Mouse (Mus musculus) hindbrain, embryonic 10.5 days (tissue): Measurements from ENCODE around the gene Nrarp. TPM values are rescaled to one million over a fixed set of nuclear protein-coding genes. Genes with fewer than 3 reads are reported as not detected.

Source experiments
- DNase-seq: peaks from one replicate; pipeline ENCODE4 v3.0.0-alpha.2; 2017; ENCODE audit warnings: low spot score
- H3K27ac ChIP-seq: fragments of 300-500 bp; sonication (generic); 2 replicates; pipeline ENCODE4 v1.5.1; 2016; ENCODE audit warnings: mild to moderate bottlenecking, moderate library complexity
- H3K27me3 ChIP-seq: fragments of 300-500 bp; sonication (generic); 2 replicates; pipeline ENCODE4 v1.6.1; 2016; ENCODE audit warnings: mild to moderate bottlenecking; ENCODE audit not compliant: poor library complexity, insufficient read depth, severe bottlenecking
- H3K36me3 ChIP-seq: fragments of 300-500 bp; sonication (generic); 2 replicates; pipeline ENCODE4 v1.6.1; 2016; ENCODE audit warnings: mild to moderate bottlenecking, moderate library complexity
- H3K4me1 ChIP-seq: fragments of 300-500 bp; sonication (generic); replicated peaks from 2 replicates; pipeline ENCODE4 v1.6.1; 2016; ENCODE audit warnings: mild to moderate bottlenecking
- H3K4me3 ChIP-seq: fragments of 300-500 bp; sonication (generic); 2 replicates; pipeline ENCODE4 v1.5.1; 2016; ENCODE audit warnings: mild to moderate bottlenecking, moderate library complexity
- H3K9me3 ChIP-seq: fragments of 300-500 bp; sonication (generic); 2 replicates; pipeline ENCODE4 v1.6.1; 2016; ENCODE audit warnings: mild to moderate bottlenecking, moderate library complexity
- WGBS: fragments of 180-500 bp; shearing (Covaris S2); methylation state at CpG from one replicate; pipeline ENCODE4 v1.1.7; 2016; 5-methylcytosine and 5-hydroxymethylcytosine counted together
- polyA plus RNA-seq: library from polyadenylated mRNA; unstranded; fragments of >200 nt; fragmentation: Nextera tagmentation; extraction: Ambion mirVana; gene quantifications from 2 replicates; pipeline ENCODE4 v1.2.1, GENCODE M21; 2016

Nrarp gene
- polyA plus RNA-seq, 1 experiment from 2014 or later, result 108 TPM

DNA sequence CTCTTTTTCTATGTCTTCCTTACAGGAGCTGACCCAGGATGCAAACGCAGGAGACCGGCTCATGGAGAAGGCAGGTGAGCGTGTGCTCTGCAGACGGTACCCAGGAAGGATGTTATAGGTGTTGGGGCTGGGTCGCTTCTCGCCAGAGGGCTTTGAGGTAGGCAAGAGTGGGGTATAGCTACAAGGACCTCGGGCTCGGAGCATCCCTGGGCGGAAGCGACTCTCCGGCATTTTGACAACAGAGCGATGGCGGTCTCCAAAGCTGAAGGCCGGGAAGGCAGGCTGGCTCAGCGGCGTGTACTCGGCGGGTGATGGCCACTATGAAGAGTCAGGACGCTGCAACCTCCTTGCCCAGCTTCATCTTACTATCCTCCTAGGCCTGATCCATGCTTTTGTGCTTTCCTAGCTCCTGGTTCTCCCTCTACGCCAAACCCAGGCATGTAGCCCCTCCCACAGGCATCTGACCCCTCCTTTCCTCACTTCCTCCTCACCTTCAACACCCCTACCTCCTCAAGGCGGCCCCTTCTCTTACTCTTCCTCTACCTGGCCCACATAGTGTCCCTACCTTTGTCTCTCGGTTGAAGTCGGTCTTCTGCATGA lies 32.8 kb downstream of the Nrarp start:
- 70% methylated on average over 23 of the region's 23 CpGs for WGBS
- Histone ChIP-seq H3K36me3 (peaks cover 9% of the 10 kb centered on the region), H3K27me3 (peaks cover 18% of the 10 kb centered on the region; the same call in 1 of the 2 replicates), H3K4me3 (no peak overlapping the region), H3K9me3 (no peaks in the 10 kb centered on the region), H3K4me1 (peaks cover 28% of the 10 kb centered on the region), H3K27ac (no peak overlapping the region)
- DNase-seq, result no peak

DNA sequence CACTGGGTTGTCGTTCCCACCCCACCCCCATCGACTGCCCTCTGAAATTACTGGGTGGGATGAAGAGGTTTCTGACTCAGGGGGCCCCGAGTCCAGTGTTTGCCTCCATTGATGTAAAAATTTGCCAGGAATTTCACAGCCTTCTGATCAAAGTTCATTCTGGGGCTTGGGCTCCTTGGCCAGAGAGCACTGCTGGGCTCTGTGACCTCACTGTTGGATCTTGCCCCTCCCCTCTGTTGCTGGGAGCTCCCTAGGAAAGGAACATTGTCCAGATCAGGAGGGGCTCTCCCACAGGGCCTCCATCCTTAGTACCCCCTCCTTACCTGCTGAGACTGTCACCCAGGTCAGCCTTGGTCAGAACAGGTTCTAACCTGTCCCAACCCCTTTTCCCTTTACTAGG lies 33.9 kb downstream of the Nrarp start, which contains the start of gene Stpg3:
Gene Stpg3, minus strand, starts transcription at position 194 of the 400 bp plus-strand sequence.
- Histone ChIP-seq H3K27ac (no peak within 1 kb of the TSS), H3K4me1 (peaks cover 32% of the 10 kb centered on the region), H3K9me3 (no peaks in the 10 kb centered on the region), H3K27me3 (peaks cover 18% of the 10 kb centered on the region; the same call in 1 of the 2 replicates), H3K36me3 (no peaks in the 10 kb centered on the region), H3K4me3 (no peak within 1 kb of the TSS)
- WGBS, result 64% methylated on average over 3 of the region's 3 CpGs
- DNase-seq, result no peak

GRCm38 (mm10) chr2:25217666-25218065 lies 37.1 kb downstream of the Nrarp start:
- peaks cover 17% of the 10 kb centered on the region for H3K36me3 ChIP-seq
- no peak overlapping the region for H3K4me3 ChIP-seq
- no peak overlapping the region for H3K27ac ChIP-seq
- H3K9me3 ChIP-seq, result no peaks in the 10 kb centered on the region
- peaks cover 13% of the 10 kb centered on the region; the same call in 1 of the 2 replicates for H3K27me3 ChIP-seq
- whole genome bisulfite sequencing, result 73% methylated on average over 2 of the region's 2 CpGs
- DNase-seq, result no peak
- peaks cover 16% of the 10 kb centered on the region for H3K4me1 ChIP-seq

GRCm38 (mm10) chr2:25218445-25218844 lies 37.9 kb downstream of the Nrarp start, which contains the start of gene Fam166a:
Fam166a (plus strand) TSS chr2:25218745.
- no peak for DNase-seq
- Histone ChIP-seq H3K9me3 (no peaks in the 10 kb centered on the region), H3K27me3 (peaks cover 5% of the 10 kb centered on the region; the same call in 1 of the 2 replicates), H3K27ac (no peak within 1 kb of the TSS), H3K36me3 (peaks cover 25% of the 10 kb centered on the region), H3K4me3 (no peak within 1 kb of the TSS), H3K4me1 (peaks cover 22% of the 10 kb centered on the region)

GRCm38 (mm10) chr2:25221331-25221772 lies 40.8 kb downstream of the Nrarp start:
- DNase-seq, result no peak
- H3K9me3 ChIP-seq, result no peaks in the 10 kb centered on the region
- H3K36me3 ChIP-seq, result peaks cover 27% of the 10 kb centered on the region
- no peak overlapping the region for H3K27ac ChIP-seq
- 73% methylated on average over 5 of the region's 5 CpGs for WGBS
- no peaks in the 10 kb centered on the region for H3K27me3 ChIP-seq
- no peak overlapping the region; the same call in 1 of the 2 replicates for H3K4me3 ChIP-seq
- peaks cover 33% of the 10 kb centered on the region for H3K4me1 ChIP-seq

GRCm38 (mm10) chr2:25223681-25224491 lies 43.3 kb downstream of the Nrarp start:
- DNase-seq, result no peak
- no peaks in the 10 kb centered on the region for H3K27me3 ChIP-seq
- peak overlapping the region; percentile 97 for H3K27ac ChIP-seq
- peaks cover 27% of the 10 kb centered on the region for H3K36me3 ChIP-seq
- H3K4me1 ChIP-seq, result peaks cover 45% of the 10 kb centered on the region
- 2% methylated on average over 53 of the region's 53 CpGs for WGBS
- H3K9me3 ChIP-seq, result no peaks in the 10 kb centered on the region
- peak overlapping the region; percentile 90 for H3K4me3 ChIP-seq

DNA sequence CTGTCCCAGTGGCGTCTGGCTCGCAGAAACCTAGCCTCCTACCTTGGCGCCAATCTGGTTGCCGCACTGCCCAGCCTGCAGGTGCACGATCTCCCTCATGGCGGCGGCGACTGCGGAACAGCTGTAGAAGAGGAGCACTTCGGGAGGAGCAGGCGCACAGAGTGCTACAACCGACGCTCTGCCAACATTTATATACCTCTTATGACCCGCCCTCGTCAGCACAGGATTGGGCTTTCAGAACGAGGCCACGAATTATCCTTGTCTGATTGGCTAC lies 43.9 kb downstream of the Nrarp start, which contains the start of gene Tubb4b:
Gene Tubb4b, minus strand, starts transcription at position 211 of the 274 bp plus-strand sequence.
- Histone ChIP-seq H3K4me3 (peak within 1 kb of the TSS; percentile 90), H3K4me1 (peaks cover 46% of the 10 kb centered on the region), H3K36me3 (peaks cover 27% of the 10 kb centered on the region), H3K27me3 (no peaks in the 10 kb centered on the region), H3K9me3 (no peaks in the 10 kb centered on the region), H3K27ac (peak within 1 kb of the TSS; percentile 97)
- WGBS, result under 1% methylated on average over 17 of the region's 17 CpGs
- DNase-seq, result no peak

GRCm38 (mm10) chr2:25224766-25225752 lies 44.5 kb downstream of the Nrarp start:
- H3K9me3 ChIP-seq, result no peaks in the 10 kb centered on the region
- WGBS, result 3% methylated on average over 41 of the region's 41 CpGs
- H3K27ac ChIP-seq, result peak overlapping the region; percentile 97
- no peaks in the 10 kb centered on the region for H3K27me3 ChIP-seq
- DNase-seq, result peak; percentile 99
- H3K4me3 ChIP-seq, result peak overlapping the region; percentile 90
- peaks cover 46% of the 10 kb centered on the region for H3K4me1 ChIP-seq
- peaks cover 27% of the 10 kb centered on the region for H3K36me3 ChIP-seq

DNA sequence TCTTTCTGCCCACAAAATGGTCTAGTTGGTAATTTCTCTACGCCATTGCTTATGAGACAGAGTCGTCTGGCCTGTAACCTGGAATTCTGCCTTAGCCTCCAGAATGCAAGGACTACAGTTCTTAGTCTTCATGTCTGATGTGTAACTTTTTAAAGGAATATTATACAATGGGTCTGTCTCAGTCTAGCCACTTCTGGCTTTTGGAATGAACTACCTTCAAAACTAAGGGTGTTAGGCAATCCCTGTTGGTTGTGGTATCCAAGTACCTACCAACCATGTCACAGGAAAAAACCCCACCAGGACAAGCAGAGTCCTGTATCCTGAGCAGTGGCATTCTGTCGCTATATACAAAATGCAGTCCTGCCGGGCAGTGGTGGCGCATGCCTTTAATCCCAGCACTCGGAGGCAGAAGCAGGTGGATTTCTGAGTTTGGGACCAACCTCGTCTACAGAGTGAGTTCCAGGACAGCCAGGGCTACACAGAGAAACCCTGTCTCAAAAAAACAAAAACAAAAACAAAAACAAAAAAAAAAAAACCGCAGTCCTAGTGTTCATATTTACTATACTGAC lies 45.3 kb downstream of the Nrarp start:
- no peaks in the 10 kb centered on the region for H3K9me3 ChIP-seq
- peaks cover 4% of the 10 kb centered on the region; the same call in 1 of the 2 replicates for H3K27me3 ChIP-seq
- 77% methylated on average over 8 of the region's 8 CpGs for WGBS
- peak overlapping the region; percentile 90 for H3K4me3 ChIP-seq
- peak overlapping the region; percentile 97 for H3K27ac ChIP-seq
- peaks cover 27% of the 10 kb centered on the region for H3K36me3 ChIP-seq
- DNase-seq, result no peak
- H3K4me1 ChIP-seq, result peaks cover 46% of the 10 kb centered on the region

DNA sequence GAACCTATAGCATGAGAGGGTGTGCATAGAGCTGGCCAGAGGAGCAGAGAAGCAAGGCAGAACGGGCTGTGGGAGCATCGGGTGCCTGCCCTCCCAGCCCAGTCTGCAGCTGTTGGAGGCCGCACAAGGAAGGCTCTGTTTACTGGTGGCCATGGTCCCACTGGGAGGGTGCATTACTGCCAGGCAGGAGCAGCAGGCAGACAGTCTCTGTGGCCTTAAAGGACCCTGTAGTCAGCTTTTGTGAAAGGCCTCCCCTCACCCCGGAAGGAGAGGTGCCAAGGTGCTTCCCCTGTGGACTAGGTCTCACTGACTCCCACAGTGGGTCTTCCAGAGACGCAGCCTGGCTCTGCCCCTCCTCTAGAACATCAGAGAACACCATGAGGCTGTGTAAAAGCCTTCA lies 46.3 kb downstream of the Nrarp start:
- Histone ChIP-seq H3K4me3 (no peak overlapping the region), H3K27ac (peak overlapping the region; percentile 64), H3K27me3 (peaks cover 13% of the 10 kb centered on the region; the same call in 1 of the 2 replicates), H3K36me3 (peaks cover 18% of the 10 kb centered on the region), H3K4me1 (peaks cover 47% of the 10 kb centered on the region), H3K9me3 (no peaks in the 10 kb centered on the region)
- no peak for DNase-seq
- 83% methylated on average over 5 of the region's 5 CpGs for WGBS

DNA sequence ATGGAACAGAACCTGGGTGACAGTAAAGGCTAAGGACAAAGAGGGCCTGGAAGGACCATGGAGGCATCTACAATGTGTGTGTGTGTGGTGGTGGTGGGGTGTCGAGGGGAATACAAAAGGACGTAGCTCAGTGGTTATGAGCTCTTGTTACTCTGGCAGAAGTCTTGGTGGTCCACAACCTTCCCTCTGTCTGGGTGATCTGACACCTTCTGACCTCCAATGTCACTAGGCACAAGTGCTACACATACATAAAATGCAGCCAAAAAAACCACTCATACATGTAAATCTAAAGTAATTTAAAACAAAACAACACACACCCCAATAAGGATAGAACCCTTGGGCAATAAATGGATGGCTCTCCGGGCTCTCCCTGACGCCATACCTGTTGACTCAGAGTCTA lies 46.8 kb downstream of the Nrarp start:
- Histone ChIP-seq H3K4me3 (no peak overlapping the region), H3K36me3 (peaks cover 13% of the 10 kb centered on the region), H3K4me1 (peaks cover 50% of the 10 kb centered on the region), H3K27me3 (peaks cover 18% of the 10 kb centered on the region; the same call in 1 of the 2 replicates), H3K27ac (peak overlapping the region; percentile 64; the same call in 1 of the 2 replicates), H3K9me3 (no peaks in the 10 kb centered on the region)
- no peak for DNase-seq
- 90% methylated on average over 4 of the region's 4 CpGs for WGBS

DNA sequence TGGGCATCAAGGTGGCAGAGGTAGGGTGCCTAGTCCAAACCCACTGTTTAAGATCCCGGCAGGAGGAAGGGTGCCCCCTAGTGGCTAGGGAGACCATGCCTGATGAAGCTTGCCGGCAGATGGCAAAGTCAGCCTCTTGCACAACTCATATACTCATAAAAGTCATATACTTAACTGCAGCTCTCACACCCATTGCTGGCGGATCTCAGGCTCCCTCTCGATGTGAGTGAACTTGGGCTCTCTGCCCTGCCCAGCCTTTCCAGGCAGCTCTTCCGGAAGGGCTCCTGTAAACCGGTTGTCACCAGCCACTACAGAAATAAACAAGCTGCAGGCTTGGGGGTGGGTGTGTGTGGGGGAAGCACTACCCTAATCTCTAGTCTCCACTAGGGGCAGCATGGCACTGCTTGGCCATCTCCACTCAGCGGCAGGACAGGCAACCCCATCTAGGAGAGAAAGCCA lies 47.9 kb downstream of the Nrarp start:
- H3K4me3 ChIP-seq, result peak overlapping the region; percentile 43
- peaks cover 49% of the 10 kb centered on the region for H3K4me1 ChIP-seq
- peaks cover 19% of the 10 kb centered on the region; the same call in 1 of the 2 replicates for H3K27me3 ChIP-seq
- H3K27ac ChIP-seq, result peak overlapping the region; percentile 83
- peak; percentile 85 for DNase-seq
- WGBS, result under 1% methylated on average over 7 of the region's 7 CpGs
- H3K9me3 ChIP-seq, result no peaks in the 10 kb centered on the region
- peaks cover 2% of the 10 kb centered on the region for H3K36me3 ChIP-seq
